Mouse (Mus musculus) inflammation-experienced regulatory T-cells, adult 6 months (primary cell): ENCODE measurements around the gene Haus7. TPM values are rescaled to one million over a fixed set of nuclear protein-coding genes. Genes with fewer than 3 reads are reported as not detected.

ENCODE experiments used
- ATAC-seq: one replicate; pipeline ENCODE4 v1.8.0; 2017
- polyA plus RNA-seq, 3 experiments: library from polyadenylated mRNA; unstranded; fragments of 100-300 nt; shearing (Covaris generic); gene quantifications; one replicate each; pipeline ENCODE4 v1.2.1; 2017

Gene Haus7
- polyA plus RNA-seq, result 10 to 100 TPM; 28.7 to 40.7 (median 32.3) TPM

DNA sequence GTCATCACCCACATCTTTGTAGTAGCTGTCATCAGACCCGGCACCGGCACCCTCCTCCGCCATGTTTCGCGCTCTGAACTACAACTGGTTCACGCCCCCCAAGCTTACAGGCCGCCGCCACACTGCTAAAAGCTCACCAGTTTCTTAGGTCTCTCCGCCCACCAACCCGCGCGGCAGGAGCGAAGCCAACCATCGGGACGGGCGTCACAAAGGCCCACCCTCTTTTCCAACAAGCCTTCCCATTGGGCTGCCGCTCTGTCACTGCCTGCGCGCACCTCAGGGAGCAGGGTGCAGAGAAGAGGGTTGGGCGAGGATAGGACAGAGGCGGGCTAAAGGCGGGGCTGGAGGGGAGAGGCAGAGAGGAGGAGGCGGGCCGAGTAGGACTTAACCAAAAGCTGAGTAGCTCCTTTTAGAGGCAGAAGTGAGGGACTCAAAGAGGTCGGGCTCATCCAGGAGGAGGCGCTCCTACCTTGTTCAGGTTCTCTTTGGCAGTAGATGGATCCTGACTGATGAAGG is at the start of gene Haus7:
Gene Haus7 (minus strand): TSS at position 168 of the 516 bp plus-strand sequence.
- peak; percentile 98 for ATAC-seq

DNA sequence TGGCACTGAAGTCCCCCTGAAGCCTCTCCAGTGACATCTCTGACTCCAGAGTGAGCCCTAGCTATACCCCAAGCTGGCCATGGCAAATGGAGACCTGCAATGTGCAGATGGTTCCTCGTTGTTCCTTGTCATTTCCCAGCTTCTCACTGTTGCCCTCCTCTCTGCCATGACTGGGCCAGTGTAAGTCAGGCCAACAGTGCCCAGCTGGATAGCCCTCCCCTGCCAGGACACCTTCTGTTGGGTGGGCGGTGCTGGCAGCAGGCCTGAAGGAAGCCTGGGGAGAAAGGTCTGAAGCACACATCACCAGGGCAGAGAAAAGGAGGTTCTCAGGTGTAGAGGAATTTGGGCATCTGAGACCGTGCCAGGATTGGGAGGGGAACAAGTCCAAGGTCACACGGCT is 47.7 kb upstream of the Haus7 start:
- ATAC-seq, result no peak

DNA sequence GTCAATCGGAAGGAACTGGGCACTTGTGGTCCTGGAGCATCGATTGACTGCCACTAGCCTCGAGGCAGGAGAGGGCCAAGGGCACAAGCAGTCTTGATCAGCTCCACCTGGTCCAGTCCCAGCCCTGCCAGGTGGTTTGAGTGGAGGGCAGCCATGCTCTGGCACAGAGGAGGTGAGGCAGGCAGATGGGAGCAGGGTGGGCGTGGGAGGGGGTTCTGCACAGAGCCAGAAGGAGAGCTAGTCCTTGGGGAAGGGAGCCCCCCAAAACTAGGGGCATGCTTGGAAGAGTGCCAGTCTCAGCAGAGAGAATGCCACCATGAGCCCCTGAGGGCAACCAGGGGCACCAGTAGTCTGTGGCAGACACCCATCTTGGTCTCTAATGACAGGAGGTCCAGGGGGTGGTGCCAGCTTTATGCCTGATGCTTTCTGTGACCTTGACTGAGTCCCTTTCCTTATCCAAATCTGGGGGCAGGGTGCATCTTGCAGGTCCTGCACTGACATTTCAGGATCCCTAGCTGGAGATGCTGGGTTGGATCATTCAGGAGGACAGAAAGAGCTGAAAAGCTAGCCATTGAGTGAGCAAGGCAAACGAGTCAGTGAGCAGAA is 46.4 kb upstream of the Haus7 start:
- ATAC-seq, result no peak

DNA sequence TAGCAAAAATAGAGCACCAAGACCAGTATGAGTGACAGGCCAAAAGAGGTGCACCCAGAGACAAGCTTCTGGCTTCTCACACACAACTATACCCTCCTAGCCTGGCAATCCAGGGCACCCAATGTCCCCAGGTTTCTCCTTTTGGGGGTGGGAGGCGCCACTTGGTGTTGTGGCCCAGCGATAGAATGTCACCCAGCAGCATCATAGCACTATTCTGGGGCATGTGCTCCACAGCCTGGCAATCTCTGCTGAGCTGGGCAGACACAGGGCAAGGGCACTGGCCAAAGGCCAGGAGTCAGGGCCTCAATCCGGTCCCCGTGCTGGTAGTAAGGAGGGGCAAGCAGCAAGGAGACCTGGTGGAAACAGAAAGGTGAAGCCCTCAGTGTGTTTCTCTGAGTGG is 37.9 kb upstream of the Haus7 start:
- no peak for ATAC-seq

DNA sequence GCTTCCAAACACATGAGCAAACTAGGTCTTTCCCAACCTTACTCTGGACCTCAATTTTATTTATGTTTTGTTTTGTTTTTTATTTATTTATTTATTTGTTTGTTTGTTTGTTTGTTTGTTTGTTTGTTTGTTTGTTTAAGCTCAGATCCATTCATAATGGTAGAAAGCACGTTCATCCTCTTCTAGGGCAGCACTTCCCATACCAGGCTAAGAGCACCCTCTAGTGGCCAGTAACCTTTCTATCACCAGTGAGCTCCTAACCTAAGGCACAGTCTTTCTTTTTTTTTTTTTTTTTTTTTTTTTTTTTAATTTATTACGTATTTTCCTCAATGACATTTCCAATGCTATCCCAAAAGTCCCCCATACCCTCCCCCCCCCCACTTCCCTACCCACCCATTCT is 34.7 kb upstream of the Haus7 start:
- peak; percentile 77 for ATAC-seq

DNA sequence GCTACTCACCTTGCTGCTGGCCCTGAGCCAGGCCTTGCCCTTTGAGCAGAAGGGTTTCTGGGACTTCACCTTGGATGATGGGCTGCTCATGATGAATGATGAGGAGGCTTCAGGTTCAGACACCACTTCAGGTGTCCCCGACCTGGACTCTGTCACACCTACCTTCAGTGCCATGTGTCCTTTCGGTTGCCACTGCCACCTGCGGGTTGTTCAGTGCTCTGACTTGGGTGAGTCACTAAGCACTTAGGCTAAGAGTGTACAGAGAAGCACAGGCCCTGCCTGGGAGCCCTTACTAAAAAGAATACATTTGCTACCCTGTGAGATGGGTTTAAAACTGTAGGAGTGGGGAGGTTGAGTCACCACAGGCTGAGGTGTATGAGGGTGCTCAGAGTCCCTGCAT is 32.0 kb upstream of the Haus7 start:
- ATAC-seq, result no peak

DNA sequence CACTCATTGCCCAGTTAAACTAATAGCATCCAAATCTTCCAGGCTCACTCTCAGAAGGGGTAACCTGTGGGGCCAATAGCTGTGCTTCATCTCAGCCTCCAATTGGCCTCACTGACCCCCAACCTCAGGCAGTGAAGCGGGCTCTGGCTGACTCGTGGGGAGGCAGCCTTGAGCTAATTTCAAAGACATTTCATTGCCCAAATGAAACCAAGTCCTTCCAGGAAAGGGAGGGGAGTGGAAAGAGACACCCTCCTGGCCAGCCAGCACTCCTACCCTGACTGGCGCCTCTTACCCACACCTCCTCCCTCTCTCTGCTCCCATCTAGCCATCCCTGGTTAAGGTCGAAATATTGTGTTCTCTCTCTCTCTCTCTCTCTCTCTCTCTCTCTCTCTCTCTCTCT is 31.3 kb upstream of the Haus7 start:
- ATAC-seq, result no peak

DNA sequence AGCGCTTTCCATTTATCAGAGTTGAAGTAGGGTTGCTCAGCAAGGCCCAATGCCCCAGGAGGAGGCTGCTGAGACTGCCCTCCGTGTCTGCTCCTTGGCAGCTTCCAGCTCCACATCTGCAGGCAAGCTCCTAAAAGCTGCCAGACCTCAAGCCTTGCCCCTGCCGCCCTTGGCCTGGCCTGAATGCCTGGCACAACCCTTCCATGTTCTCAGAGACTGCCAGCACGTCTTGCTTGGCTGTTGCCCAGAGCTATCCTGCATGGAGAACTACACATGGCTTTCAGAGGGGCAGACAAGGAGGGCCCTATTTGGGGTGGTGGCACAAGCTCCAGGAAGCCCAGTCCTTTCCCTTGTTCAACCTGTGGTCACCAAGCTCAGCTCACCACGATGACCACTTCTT is 28.1 kb upstream of the Haus7 start:
- no peak for ATAC-seq

DNA sequence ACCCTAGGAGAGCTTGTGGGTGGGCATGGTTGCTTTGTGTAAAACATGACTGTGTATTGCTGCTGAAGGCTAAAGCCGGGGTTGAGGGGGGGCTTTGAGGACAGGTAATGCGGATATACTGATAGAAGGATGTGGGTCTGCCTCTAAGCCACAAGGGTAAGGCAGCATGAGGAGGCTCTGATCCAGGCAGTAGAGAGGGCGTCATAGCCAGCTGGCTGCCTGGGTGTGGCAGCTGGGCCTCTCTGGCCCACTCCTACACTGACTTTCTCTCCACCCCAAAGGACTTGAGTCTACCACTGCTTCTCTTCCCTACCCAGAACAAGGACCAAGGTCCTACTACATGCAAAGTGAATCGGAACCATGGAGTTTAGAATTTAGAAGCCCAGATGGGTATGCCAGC is 26.0 kb upstream of the Haus7 start:
- ATAC-seq, result no peak

DNA sequence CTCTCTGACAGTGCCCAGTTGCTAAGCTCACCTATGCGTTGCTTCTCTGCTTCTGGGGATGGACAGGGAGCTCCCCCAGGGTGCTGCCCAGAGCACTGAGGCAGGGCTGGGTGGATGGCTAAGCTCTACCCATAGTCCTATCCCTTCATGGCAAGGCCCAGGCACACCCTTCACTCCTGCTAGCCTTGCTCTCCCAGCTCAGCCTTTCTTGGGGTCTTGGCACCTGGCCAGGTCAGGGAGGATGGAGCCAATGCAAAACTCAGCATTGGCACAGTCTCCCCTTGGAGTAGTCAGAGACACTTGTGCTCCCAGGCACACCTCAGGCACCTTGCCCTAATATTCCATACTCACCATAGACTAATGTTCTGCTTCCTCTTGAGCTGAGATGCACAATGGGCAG is 25.2 kb upstream of the Haus7 start:
- ATAC-seq, result no peak

DNA sequence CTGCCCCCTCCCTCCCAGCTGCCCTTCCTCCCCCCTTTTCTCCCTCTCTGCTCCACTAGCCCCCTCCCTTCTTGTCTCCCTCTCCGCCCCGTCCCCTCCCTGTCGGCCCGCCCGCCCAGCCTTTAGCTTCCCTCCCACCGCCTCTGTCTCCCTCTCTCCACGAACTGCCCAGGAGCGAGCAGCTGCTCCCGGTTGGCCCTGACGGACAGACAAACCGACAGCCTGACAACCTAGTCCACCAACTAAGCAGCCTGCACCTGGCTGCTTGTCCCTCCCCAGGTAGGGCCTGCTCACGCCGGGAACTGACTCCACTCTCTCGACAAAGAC is 24.6 kb upstream of the Haus7 start, which contains the start of gene Bgn:
Gene Bgn (plus strand): TSS at position 119 of the 327 bp plus-strand sequence.
- no peak for ATAC-seq

DNA sequence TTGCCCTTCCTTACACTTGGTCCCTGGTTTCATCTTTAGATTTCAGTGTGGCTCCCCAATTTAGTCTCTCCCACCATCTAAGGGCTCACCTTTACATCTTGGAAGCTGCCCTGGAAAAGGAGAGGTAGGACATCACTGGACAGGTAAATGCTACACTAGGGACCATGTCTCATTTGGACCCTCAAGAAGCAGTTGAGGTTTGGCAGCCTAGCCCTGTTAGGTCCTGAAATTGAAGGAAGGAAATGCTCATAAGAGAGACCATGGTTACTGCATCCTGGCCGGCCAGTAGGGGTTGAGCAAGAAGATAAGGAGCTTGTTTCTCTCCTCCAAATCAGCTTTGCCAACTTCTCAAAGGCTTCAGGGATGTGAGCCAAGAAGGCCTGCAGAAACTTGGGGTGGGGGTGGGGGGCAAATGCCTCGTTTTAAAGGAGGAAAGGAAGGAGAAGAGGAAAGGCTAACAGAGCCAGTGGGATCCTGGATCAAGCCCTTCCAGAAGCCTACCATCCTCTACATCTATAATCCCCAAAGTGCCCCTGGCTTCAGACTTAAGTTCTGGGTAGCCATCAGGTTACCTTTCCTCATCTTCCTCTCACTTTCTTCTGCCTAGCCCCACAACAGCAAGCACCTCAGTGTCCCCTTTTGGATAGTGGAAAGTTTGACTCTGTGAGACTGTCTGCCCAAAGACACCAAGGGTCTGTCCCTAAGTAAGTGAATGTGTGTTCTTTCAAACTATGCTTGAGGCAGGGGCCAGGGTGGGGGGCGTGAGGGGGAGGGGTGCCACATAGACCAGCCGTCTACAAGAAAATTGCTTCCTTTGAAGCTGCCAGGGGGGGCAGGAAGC is 24.0 kb upstream of the Haus7 start:
- no peak for ATAC-seq

DNA sequence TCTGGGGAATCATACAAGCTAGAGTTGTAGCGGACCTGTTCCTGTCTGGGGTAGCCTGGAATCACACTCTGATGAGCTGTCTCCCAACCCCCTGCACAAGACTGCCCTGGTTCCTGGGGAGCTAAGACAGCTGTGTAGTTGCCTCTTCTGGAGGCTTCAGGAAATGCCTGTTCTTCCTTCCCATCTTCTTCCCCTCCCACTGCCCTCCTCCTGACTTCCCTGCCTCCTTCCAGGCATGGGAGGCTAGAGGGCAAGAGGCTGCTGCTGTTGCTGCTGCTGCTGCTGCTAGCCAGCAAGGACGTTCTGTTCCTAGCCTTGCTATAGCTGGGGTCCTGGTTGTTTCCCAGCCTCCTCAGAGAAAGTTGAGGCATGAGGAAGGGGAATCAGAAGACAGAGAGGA is 21.5 kb upstream of the Haus7 start:
- ATAC-seq, result no peak

DNA sequence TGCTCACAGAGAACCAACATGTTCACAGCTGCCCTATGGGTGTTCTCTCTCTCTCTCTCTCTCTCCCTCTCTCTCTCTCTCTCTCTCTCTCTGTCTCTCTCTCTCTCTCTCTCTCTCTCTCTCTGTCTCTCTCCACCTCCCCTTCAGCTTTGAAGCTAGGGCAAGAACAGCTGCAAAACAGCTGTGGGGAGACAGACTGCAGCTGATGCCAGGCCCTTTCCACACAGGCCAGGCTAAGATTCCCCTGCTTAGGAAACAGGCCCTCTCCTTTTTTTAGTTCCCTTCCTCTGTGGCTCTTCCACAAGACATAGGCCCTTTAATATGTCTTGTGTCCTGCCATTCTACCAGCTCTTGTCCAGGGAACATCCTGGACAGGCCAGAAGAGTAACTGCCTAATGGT is 20.8 kb upstream of the Haus7 start:
- ATAC-seq, result no peak

DNA sequence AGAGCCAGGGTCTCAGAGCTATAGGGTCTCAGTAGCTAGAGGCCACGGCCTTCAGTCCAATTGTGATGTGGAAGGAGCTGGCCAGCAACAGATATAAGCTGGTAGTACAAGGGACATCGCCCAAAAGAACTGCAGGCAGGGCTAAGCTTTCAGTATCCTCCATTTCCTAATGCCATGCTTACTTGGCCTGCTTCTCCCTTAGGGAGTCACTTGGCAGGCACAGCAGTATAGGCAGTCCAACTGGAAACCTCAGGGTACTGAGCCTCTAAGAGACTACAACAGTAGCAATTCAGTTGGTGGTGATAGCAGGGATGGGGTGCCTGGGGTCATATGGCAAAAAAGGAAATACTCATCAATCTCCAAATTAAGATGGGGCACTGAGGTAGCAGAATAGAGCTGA is 18.7 kb upstream of the Haus7 start:
- ATAC-seq, result no peak

DNA sequence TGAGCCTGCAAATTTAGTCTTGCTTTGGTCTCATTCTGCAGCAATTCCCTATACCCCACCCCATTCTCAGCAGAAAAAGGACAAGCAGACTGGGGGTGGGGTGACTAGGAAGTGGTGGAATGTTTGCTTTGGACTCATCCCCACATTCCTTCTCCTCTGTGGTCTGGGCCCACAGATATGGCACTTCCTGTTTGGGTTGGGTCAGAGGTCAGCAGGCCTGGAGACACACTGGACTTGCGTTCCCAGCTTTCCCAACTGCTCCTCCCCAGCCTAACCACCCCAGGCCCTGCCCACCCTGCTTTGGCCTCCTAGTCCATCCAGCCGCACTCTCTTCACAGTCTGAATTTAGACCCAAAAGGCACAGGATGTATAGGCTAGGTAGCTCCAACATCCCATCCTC is 17.8 kb upstream of the Haus7 start:
- no peak for ATAC-seq

DNA sequence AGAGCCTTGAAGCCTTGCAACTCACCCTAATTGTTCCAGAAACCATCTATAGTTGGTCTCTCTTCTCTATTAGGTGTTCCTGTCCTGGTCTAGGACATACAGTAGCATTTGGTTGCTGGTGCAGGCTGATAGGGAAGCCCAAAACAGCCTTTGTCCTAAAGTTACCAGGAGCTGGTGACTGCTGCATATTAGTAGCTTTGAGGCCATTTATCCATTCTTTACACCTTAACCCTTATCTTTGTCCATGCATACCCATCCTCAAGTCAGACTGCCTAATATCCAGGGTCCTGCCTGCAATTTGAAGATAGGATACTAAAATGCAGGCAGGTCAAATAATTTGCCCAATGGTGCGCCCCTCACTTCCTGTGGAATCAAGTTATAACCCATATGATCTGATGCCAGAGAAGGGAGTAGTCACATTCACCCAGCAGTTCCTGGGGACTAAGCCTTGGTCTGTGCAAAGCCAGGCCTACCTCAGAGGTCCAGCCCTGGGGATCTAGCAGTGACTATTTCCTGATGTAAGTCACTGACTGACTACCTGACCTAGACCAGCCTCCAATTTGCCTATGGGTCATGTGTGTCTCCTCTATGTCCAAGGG is 16.9 kb upstream of the Haus7 start:
- ATAC-seq, result no peak

DNA sequence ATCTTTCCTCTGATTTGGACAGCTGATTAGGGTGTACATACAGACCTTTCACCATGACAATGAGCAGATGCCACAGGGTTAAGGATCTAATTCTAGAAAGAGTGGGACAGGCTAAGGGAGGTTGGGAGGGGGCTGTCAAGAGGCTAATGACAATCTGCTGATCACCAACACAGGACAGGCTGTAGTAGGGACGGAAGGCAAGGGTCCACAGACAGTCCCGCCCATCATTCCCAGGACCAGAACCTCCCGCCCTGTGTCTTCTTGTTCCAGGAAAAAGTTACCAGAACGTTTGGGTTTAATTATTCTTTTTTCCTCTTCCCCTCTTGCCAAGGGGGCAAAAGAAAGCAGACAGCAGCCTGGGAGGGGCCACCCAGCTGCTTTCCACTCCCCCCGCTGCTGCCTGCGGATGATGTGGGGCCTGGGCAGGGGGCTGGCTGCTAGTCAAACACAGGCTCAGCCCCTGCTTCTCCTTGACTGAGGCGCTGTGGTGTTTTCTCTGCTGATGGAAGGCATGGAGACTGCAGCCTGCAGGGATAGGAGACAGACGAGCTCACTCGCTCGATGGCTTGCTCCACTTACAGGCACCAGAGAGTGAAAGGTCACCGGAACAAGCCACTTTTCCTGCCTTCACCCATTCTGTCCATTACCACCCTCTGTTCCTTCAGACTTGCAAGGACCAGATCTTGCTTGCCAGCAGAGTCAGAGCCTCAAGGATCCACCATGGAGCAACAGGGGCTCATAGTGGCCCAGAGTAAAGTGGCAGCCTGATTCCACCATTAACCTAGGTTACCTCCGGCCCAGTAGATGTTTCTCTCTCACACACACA is 15.7 kb upstream of the Haus7 start:
- ATAC-seq, result no peak

DNA sequence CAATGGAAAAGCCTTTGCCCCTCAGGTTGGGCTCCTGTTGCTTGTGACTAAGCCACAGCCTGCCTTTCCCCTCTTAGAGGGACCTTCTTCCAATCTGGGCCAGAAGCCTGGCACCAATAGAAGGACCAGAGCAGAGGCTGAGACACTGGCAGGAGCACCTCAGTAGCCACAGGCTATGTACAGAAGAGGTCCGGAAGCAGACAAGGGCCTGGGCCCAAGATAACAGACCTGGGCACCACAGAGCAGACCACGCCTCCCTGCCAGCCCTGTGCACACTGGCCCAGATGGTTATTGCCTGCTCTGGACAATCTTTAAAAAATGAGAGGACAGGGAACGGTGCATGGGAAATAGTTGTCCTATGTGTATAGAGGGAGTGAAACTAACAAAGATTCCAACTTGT is 12.9 kb upstream of the Haus7 start:
- ATAC-seq, result no peak

DNA sequence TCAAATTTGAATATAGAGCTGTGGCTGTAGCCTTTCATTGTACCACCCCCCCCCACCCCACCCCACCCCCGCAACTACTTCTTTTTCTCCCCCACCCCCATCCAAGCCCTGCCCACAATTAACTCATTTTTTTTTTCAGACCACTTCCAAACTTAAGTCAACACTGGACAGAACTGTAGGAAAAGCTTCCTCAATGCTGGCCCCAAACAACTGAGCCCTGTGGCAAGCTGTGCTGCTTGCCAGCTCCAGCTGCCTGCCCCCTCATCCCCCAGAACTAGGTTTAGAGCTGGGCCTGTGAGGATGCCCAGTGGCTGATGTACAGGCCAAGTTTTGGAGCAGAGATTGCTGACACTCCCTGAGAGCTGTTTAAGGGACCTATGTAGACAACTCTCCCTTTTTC is 9.9 kb upstream of the Haus7 start:
- no peak for ATAC-seq

DNA sequence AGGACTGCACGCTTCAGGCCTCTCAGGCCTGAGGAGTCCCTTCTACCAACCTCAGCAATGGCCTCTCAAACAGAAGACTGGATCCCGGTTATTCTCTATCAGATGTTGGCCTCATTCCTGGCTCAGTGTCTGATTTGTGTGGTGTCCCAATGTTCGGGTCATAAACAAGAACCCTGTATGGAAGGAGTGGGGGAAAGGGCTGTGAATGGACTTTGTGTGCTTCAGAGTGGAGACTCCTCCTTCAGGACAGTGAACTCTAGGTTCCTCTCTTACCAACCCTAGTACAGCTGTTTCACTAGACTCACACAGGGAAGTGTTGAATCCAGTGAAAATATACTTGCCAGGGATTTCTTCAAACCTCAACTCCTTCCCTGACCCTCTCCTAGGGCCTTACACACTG is 9.5 kb upstream of the Haus7 start:
- ATAC-seq, result no peak

DNA sequence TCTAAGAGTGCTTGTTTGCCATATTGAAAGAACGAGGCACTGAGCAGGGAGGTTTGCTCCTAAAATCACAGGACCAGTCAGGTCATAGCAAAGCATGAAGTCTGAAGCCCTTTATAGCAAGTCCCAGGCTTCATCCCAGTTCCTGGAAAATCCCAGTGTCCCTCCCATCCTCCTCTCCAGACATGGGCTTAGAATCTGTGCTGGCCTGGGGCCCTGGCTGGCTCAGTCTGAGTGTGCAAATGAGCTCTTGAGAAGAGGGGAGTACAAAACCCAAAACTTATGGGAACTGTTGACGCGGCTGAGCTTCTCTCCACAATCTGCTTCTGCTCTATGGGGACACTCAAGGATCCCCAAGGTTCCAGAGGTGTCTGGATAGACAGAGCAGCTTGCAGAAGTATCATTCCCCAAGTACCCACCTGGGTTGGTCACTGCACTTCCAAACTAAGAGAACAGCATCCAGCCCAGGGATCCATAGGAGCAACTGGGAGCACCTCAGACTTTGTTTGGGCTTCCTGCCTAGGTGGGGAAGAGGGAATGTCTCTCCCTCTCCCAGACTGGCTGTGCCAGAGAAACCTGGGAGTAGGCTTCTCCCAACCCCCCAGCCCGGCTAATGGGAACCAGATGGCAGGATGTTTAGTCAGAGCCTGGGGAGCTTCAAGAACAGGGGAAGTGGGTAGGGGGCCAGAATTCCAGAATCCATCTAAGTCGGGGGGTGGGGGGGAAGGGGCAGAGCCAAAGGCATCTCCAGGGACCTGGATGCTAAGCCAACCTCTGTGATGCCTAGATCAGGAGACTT is 8.8 kb upstream of the Haus7 start:
- no peak for ATAC-seq
